Mouse (Mus musculus) neural tube, embryonic 15.5 days (tissue): Measurements from ENCODE around the gene Vav2. TPM values are rescaled to one million over a fixed set of nuclear protein-coding genes. Genes with fewer than 3 reads are reported as not detected.

Experiments
- ATAC-seq: fragments of 200-750 bp; cut with Nextera tagmentation; 2 replicates; pipeline ENCODE4 v1.8.0; 2017; ENCODE audit warnings: mild to moderate bottlenecking, moderate TSS enrichment, moderate library complexity; ENCODE audit not compliant: low FRiP score
- H3K27ac ChIP-seq: fragments of 300-500 bp; sonication (generic); replicated peaks from 2 replicates; pipeline ENCODE4 v1.5.1; 2015; ENCODE audit warnings: mild to moderate bottlenecking, inconsistent platforms
- H3K27me3 ChIP-seq: fragments of 300-500 bp; sonication (generic); replicated peaks from 2 replicates; pipeline ENCODE4 v1.6.1; 2015; ENCODE audit warnings: inconsistent platforms
- H3K36me3 ChIP-seq: fragments of 300-500 bp; sonication (generic); 2 replicates; pipeline ENCODE4 v1.6.1; 2015; ENCODE audit warnings: inconsistent platforms
- H3K4me1 ChIP-seq: fragments of 300-500 bp; sonication (generic); 2 replicates; pipeline ENCODE4 v1.6.1; 2015; ENCODE audit warnings: inconsistent platforms
- H3K4me2 ChIP-seq: fragments of 300-500 bp; sonication (generic); 2 replicates; pipeline ENCODE4 v1.6.1; 2015; ENCODE audit warnings: inconsistent platforms, mild to moderate bottlenecking, moderate library complexity
- H3K4me3 ChIP-seq: fragments of 300-500 bp; sonication (generic); replicated peaks from 2 replicates; pipeline ENCODE4 v1.5.1; 2015; ENCODE audit warnings: mild to moderate bottlenecking, inconsistent platforms
- H3K9ac ChIP-seq: fragments of 300-500 bp; sonication (generic); replicated peaks from 2 replicates; pipeline ENCODE4 v1.6.1; 2015; ENCODE audit warnings: mild to moderate bottlenecking, inconsistent platforms
- H3K9me3 ChIP-seq: fragments of 300-500 bp; sonication (generic); replicated peaks from 2 replicates; pipeline ENCODE4 v1.6.1; 2016; ENCODE audit warnings: inconsistent platforms
- WGBS: fragments of 180-500 bp; shearing (Covaris S2); methylation state at CpG from one replicate; pipeline ENCODE4 v1.1.7; 2015; ENCODE audit warnings: mixed read lengths; 5-methylcytosine and 5-hydroxymethylcytosine counted together
- polyA plus RNA-seq: library from polyadenylated mRNA; unstranded; fragments of >200 nt; fragmentation: Nextera tagmentation; extraction: Ambion mirVana; gene quantifications from 2 replicates; pipeline ENCODE4 v1.2.1, GENCODE M21; 2015

The Vav2 gene
- polyA plus RNA-seq, 1 experiment from 2014 or later, result 15.5 TPM

- no peak overlapping the region for H3K27ac ChIP-seq
- no peak overlapping the region for H3K4me2 ChIP-seq
- peaks cover 53% of the 10 kb centered on the region for H3K4me1 ChIP-seq
- H3K9ac ChIP-seq, result no peak overlapping the region
- no peak overlapping the region for H3K4me3 ChIP-seq
- no peaks in the 10 kb centered on the region for H3K36me3 ChIP-seq
- H3K27me3 ChIP-seq, result no peaks in the 10 kb centered on the region
- no peak for ATAC-seq
- H3K9me3 ChIP-seq, result no peaks in the 10 kb centered on the region
These were observed 98.2 kb downstream of the Vav2 start for GRCm38 (mm10) chr2:27328613-27329041.

- WGBS, result 68% methylated on average over 4 of the region's 4 CpGs
- H3K4me2 ChIP-seq, result no peak overlapping the region
- no peak for ATAC-seq
- H3K36me3 ChIP-seq, result no peaks in the 10 kb centered on the region
- no peaks in the 10 kb centered on the region for H3K9me3 ChIP-seq
- H3K9ac ChIP-seq, result no peak overlapping the region
- H3K27ac ChIP-seq, result no peak overlapping the region
- no peak overlapping the region for H3K4me3 ChIP-seq
- H3K4me1 ChIP-seq, result peaks cover 59% of the 10 kb centered on the region
- no peaks in the 10 kb centered on the region for H3K27me3 ChIP-seq
These were observed 98.9 kb downstream of the Vav2 start for GRCm38 (mm10) chr2:27327886-27328285.

GRCm38 (mm10) chr2:27327076-27327475 is 99.8 kb downstream of the Vav2 start:
- Histone ChIP-seq H3K27ac (no peak overlapping the region), H3K4me1 (peaks cover 59% of the 10 kb centered on the region), H3K27me3 (no peaks in the 10 kb centered on the region), H3K4me3 (no peak overlapping the region), H3K4me2 (no peak overlapping the region), H3K9ac (no peak overlapping the region), H3K9me3 (no peaks in the 10 kb centered on the region), H3K36me3 (no peaks in the 10 kb centered on the region)
- no peak for ATAC-seq
- WGBS, result 78% methylated on average over 6 of the region's 6 CpGs

GRCm38 (mm10) chr2:27326357-27326756 is 100.5 kb downstream of the Vav2 start:
- H3K36me3 ChIP-seq, result no peaks in the 10 kb centered on the region
- H3K4me3 ChIP-seq, result no peak overlapping the region
- no peaks in the 10 kb centered on the region for H3K27me3 ChIP-seq
- H3K27ac ChIP-seq, result no peak overlapping the region
- H3K9ac ChIP-seq, result no peak overlapping the region
- no peaks in the 10 kb centered on the region for H3K9me3 ChIP-seq
- WGBS, result 66% methylated on average over 7 of the region's 7 CpGs
- no peak overlapping the region for H3K4me2 ChIP-seq
- peaks cover 65% of the 10 kb centered on the region for H3K4me1 ChIP-seq
- no peak for ATAC-seq

GRCm38 (mm10) chr2:27324690-27325089 is 102.1 kb downstream of the Vav2 start:
- ATAC-seq, result no peak
- H3K4me1 ChIP-seq, result peaks cover 60% of the 10 kb centered on the region
- 28% methylated on average over 2 of the region's 2 CpGs for WGBS
- no peaks in the 10 kb centered on the region for H3K9me3 ChIP-seq
- no peaks in the 10 kb centered on the region for H3K36me3 ChIP-seq
- no peak overlapping the region for H3K4me3 ChIP-seq
- no peak overlapping the region for H3K9ac ChIP-seq
- H3K27ac ChIP-seq, result no peak overlapping the region
- H3K27me3 ChIP-seq, result no peaks in the 10 kb centered on the region
- H3K4me2 ChIP-seq, result no peak overlapping the region

- Histone ChIP-seq H3K4me2 (no peak overlapping the region), H3K9me3 (no peaks in the 10 kb centered on the region), H3K4me1 (peaks cover 51% of the 10 kb centered on the region), H3K27ac (no peak overlapping the region), H3K4me3 (no peak overlapping the region), H3K9ac (no peak overlapping the region), H3K36me3 (no peaks in the 10 kb centered on the region), H3K27me3 (no peaks in the 10 kb centered on the region)
- 14% methylated on average over 6 of the region's 6 CpGs for WGBS
- ATAC-seq, result no peak
These were observed 105.4 kb downstream of the Vav2 start for GRCm38 (mm10) chr2:27321431-27321875.

- H3K4me2 ChIP-seq, result no peak overlapping the region
- no peak overlapping the region for H3K27ac ChIP-seq
- H3K36me3 ChIP-seq, result no peaks in the 10 kb centered on the region
- 60% methylated on average over 8 of the region's 8 CpGs for WGBS
- H3K9ac ChIP-seq, result no peak overlapping the region
- H3K27me3 ChIP-seq, result no peaks in the 10 kb centered on the region
- peaks cover 51% of the 10 kb centered on the region for H3K4me1 ChIP-seq
- ATAC-seq, result no peak
- H3K9me3 ChIP-seq, result no peaks in the 10 kb centered on the region
- no peak overlapping the region for H3K4me3 ChIP-seq
These were observed 106.0 kb downstream of the Vav2 start for GRCm38 (mm10) chr2:27320820-27321219.

- H3K36me3 ChIP-seq, result no peaks in the 10 kb centered on the region
- no peaks in the 10 kb centered on the region for H3K9me3 ChIP-seq
- no peak overlapping the region for H3K4me3 ChIP-seq
- no peaks in the 10 kb centered on the region for H3K27me3 ChIP-seq
- WGBS, result 59% methylated on average over 4 of the region's 4 CpGs
- peaks cover 53% of the 10 kb centered on the region for H3K4me1 ChIP-seq
- no peak overlapping the region for H3K27ac ChIP-seq
- ATAC-seq, result no peak
- no peak overlapping the region for H3K9ac ChIP-seq
- no peak overlapping the region for H3K4me2 ChIP-seq
These were observed 108.2 kb downstream of the Vav2 start for GRCm38 (mm10) chr2:27318606-27319005.

- Histone ChIP-seq H3K4me3 (no peak overlapping the region), H3K36me3 (no peaks in the 10 kb centered on the region), H3K27ac (no peak overlapping the region), H3K9ac (no peak overlapping the region), H3K27me3 (no peaks in the 10 kb centered on the region), H3K4me2 (no peak overlapping the region), H3K9me3 (no peaks in the 10 kb centered on the region), H3K4me1 (peaks cover 49% of the 10 kb centered on the region)
- WGBS, result 63% methylated on average over 1 of the region's 1 CpGs
- ATAC-seq, result no peak
These were observed 108.6 kb downstream of the Vav2 start for GRCm38 (mm10) chr2:27318197-27318596.

- Histone ChIP-seq H3K4me2 (no peak overlapping the region), H3K9ac (no peak overlapping the region), H3K4me3 (no peak overlapping the region), H3K9me3 (no peaks in the 10 kb centered on the region), H3K36me3 (no peaks in the 10 kb centered on the region), H3K27me3 (no peaks in the 10 kb centered on the region), H3K4me1 (peaks cover 44% of the 10 kb centered on the region), H3K27ac (no peak overlapping the region)
- WGBS, result 68% methylated on average over 5 of the region's 5 CpGs
- ATAC-seq, result no peak
These were observed 110.7 kb downstream of the Vav2 start for GRCm38 (mm10) chr2:27316167-27316566.

- Histone ChIP-seq H3K27me3 (no peaks in the 10 kb centered on the region), H3K4me3 (no peak overlapping the region), H3K36me3 (no peaks in the 10 kb centered on the region), H3K4me2 (no peak overlapping the region), H3K9me3 (no peaks in the 10 kb centered on the region), H3K9ac (no peak overlapping the region), H3K27ac (no peak overlapping the region), H3K4me1 (peaks cover 36% of the 10 kb centered on the region)
- WGBS, result 83% methylated on average over 5 of the region's 5 CpGs
- ATAC-seq, result no peak
These were observed 112.6 kb downstream of the Vav2 start for GRCm38 (mm10) chr2:27314269-27314668.

GRCm38 (mm10) chr2:27312500-27312899 is 114.3 kb downstream of the Vav2 start:
- no peak for ATAC-seq
- Histone ChIP-seq H3K9ac (no peak overlapping the region), H3K4me1 (peaks cover 27% of the 10 kb centered on the region), H3K27ac (no peak overlapping the region), H3K9me3 (no peaks in the 10 kb centered on the region), H3K27me3 (no peaks in the 10 kb centered on the region), H3K4me2 (no peak overlapping the region), H3K36me3 (no peaks in the 10 kb centered on the region), H3K4me3 (no peak overlapping the region)
- WGBS, result 75% methylated on average over 3 of the region's 3 CpGs

GRCm38 (mm10) chr2:27311606-27312005 is 115.2 kb downstream of the Vav2 start:
- 84% methylated on average over 3 of the region's 3 CpGs for WGBS
- H3K4me1 ChIP-seq, result peaks cover 26% of the 10 kb centered on the region

More at GRCm38 (mm10) chr2:27311606-27312005, 115.2 kb downstream of the Vav2 start:
- no peak for ATAC-seq
- Histone ChIP-seq H3K9ac (no peak overlapping the region), H3K4me3 (no peak overlapping the region), H3K9me3 (no peaks in the 10 kb centered on the region), H3K27me3 (no peaks in the 10 kb centered on the region), H3K4me2 (no peak overlapping the region), H3K27ac (no peak overlapping the region), H3K36me3 (no peaks in the 10 kb centered on the region)
